ENCODE assay signal across 10 mouse cellular contexts in genomic region chr7:45083300-45083890, GRCm38 (mm10). TPM values are rescaled to one million over a fixed set of nuclear protein-coding genes. Genes with fewer than 3 reads are reported as not detected.
DNase-seq lines count a peak whose midpoint lies in the region; ATAC-seq and TF ChIP-seq lines count a peak whose summit lies in the region.
"Had no signal": no experiment of that assay in that cellular context is flagged by ENCODE, and none has a peak within 500 bp of the region (broad histone marks: within the 10 kb centered on the region; RNA-seq: fewer than 3 reads in every experiment).

No protein-coding gene starts in this region.

- WGBS in heart, adult 2 months = 76% methylated on average over 22 of the region's 22 CpGs
- WGBS in small intestine, adult 2 months = 74% methylated on average over 22 of the region's 22 CpGs
- 80% methylated on average over 22 of the region's 22 CpGs for WGBS in cerebellum, adult 2 months

- no peaks in the 10 kb centered on the region for H3K27me3 ChIP-seq in heart, adult 2 months (ENCODE audit: control insufficient read depth, insufficient read depth, low read length)
- H3K27me3 ChIP-seq in megakaryocyte, embryonic 14.5 days (replicated peaks) = peaks cover 32% of the 10 kb centered on the region
- H3K27me3 ChIP-seq in small intestine, adult 2 months (ENCODE audit: control insufficient read depth, insufficient read depth, low read length) = no peaks in the 10 kb centered on the region
- no peaks in the 10 kb centered on the region for H3K27me3 ChIP-seq in cerebellum, adult 2 months (ENCODE audit: control insufficient read depth, insufficient read depth, low read length)

- no peaks in the 10 kb centered on the region for H3K36me3 ChIP-seq in heart, adult 2 months (ENCODE audit: control insufficient read depth, insufficient read depth, low read length)
- H3K36me3 ChIP-seq in megakaryocyte, embryonic 14.5 days (replicated peaks; ENCODE audit: low read length) = peaks cover 14% of the 10 kb centered on the region
- H3K36me3 ChIP-seq in small intestine, adult 2 months (ENCODE audit: control insufficient read depth, insufficient read depth, low read length) = no peaks in the 10 kb centered on the region

- peaks cover 14% of the 10 kb centered on the region for H3K9me3 ChIP-seq in megakaryocyte, embryonic 14.5 days

- no peak for TF ChIP-seq EP300 in heart, adult 2 months (IDR thresholded peaks at IDR 0.05; ENCODE audit: insufficient read depth, low read depth, low read length)

- no peak for DNase-seq in heart, adult 2 months
- DNase-seq in heart, postnatal 10 days = no peak
- DNase-seq in cerebellum, adult 2 months = no peak
- DNase-seq: adrenal gland, adult 2 months; gastrocnemius, postnatal 25 days had no signal

- no peak overlapping the region for H3K9ac ChIP-seq in heart, adult 2 months (ENCODE audit: low read depth, low read length)

- H3K4me3 ChIP-seq in heart, adult 2 months = no peak overlapping the region
- peak overlapping the region; percentile 87 for H3K4me3 ChIP-seq in megakaryocyte, embryonic 14.5 days (replicated peaks)
- H3K4me3 ChIP-seq in small intestine, adult 2 months (ENCODE audit: low read depth, low read length) = peak overlapping the region; percentile 32
- H3K4me3 ChIP-seq in cerebellum, adult 2 months (replicated peaks; ENCODE audit: insufficient read depth, low read depth, low read length) = no peak overlapping the region

- intact Hi-C loops in heart, adult 2 months (cut with DNase I) = loop anchor here (2.0 kb wide), 1 partner anchor 19 kb away; the partner anchor contains the start of gene Fcgrt
- intact Hi-C loops in heart, postnatal 10 days (cut with DNase I) = loop anchor here (5.0 kb wide), 2 partner anchors 39 to 214 kb away; partner anchors contain the start of gene Rps11

- no peaks in the 10 kb centered on the region for H3K79me2 ChIP-seq in heart, adult 2 months (replicated peaks; ENCODE audit: control insufficient read depth, insufficient read depth, low read length)

- no peak for TF ChIP-seq CTCF in heart, adult 2 months (IDR thresholded peaks at IDR 0.05)
- TF ChIP-seq CTCF in small intestine, adult 2 months (IDR thresholded peaks at IDR 0.05; ENCODE audit: extremely low read depth, insufficient read length, insufficient replicate concordance, low read depth, low read length) = no peak
- TF ChIP-seq CTCF in cerebellum, adult 2 months (IDR thresholded peaks at IDR 0.05; ENCODE audit: borderline replicate concordance, insufficient read depth, low read depth, low read length) = no peak

- peaks cover 6% of the 10 kb centered on the region for H3K4me1 ChIP-seq in heart, adult 2 months (ENCODE audit: control insufficient read depth, insufficient read depth, low read length)
- H3K4me1 ChIP-seq in megakaryocyte, embryonic 14.5 days = peaks cover 75% of the 10 kb centered on the region
- peaks cover 8% of the 10 kb centered on the region for H3K4me1 ChIP-seq in small intestine, adult 2 months (ENCODE audit: control insufficient read depth, insufficient read depth, insufficient read length, low read length)
- H3K4me1 ChIP-seq in cerebellum, adult 2 months (ENCODE audit: control insufficient read depth, insufficient read depth, low read length) = no peaks in the 10 kb centered on the region

- H3K27ac ChIP-seq in heart, adult 2 months = peak overlapping the region; percentile 83
- peak overlapping the region; percentile 55 for H3K27ac ChIP-seq in small intestine, adult 2 months (ENCODE audit: insufficient read depth, low read depth, low read length)
- no peak overlapping the region for H3K27ac ChIP-seq in cerebellum, adult 2 months (ENCODE audit: insufficient read depth, low read length)

- ATAC-seq in megakaryocyte, adult 5-6 weeks (ENCODE audit: poor library complexity, severe bottlenecking) = no peak
- ATAC-seq in inflammation-experienced regulatory T-cells, adult 6 months = peak; percentile 36
- no peak for ATAC-seq in granulocyte monocyte progenitor cell, adult 5-6 weeks (replicated peaks; ENCODE audit: poor library complexity, severe bottlenecking)

- TF ChIP-seq POLR2A in heart, adult 2 months (IDR thresholded peaks at IDR 0.05; ENCODE audit: insufficient read depth, low read depth, low read length) = no peak
- no peak for TF ChIP-seq POLR2A in small intestine, adult 2 months (IDR thresholded peaks at IDR 0.05; ENCODE audit: low read depth, low read length)
- TF ChIP-seq POLR2A in cerebellum, adult 2 months (IDR thresholded peaks at IDR 0.05; ENCODE audit: borderline replicate concordance, insufficient read depth, low read length) = no peak

RNA-seq across cellular contexts. Expression of gene Rcn3, which starts 8.6 kb away (rescaled TPM):
- 10 to 100 TPM; 24.6 to 27.9 TPM for total RNA-seq in heart, adult 2 months (2021)
- polyA plus RNA-seq in heart, adult 2 months (2012; rRNA removed) = 52.2 and 64.5 TPM in 2 replicates
- total RNA-seq in heart, postnatal 10 days (2021) = 10 to 100 TPM; 76.5 to 83.4 TPM
- polyA plus RNA-seq in megakaryocyte, embryonic 14.5 days (2012; ENCODE audit: insufficient read depth, low replicate concordance) = 1.7 TPM in 1 of 2 replicates, not detected in the other
- total RNA-seq in megakaryocyte, adult 5-6 weeks (2015) = 4.5 and 5.8 TPM in 2 replicates
- 7.8 and 18.1 TPM in 2 replicates for total RNA-seq in megakaryocyte, adult 5-6 weeks (2017)
- 1 to 10 TPM; 1.7 to 6.5 (median 5.7) TPM for polyA plus RNA-seq in inflammation-experienced regulatory T-cells, adult 6 months (2017; shearing (Covaris generic))
- 40.0 and 49.9 TPM in 2 replicates for polyA plus RNA-seq in small intestine, adult 2 months (2012; rRNA removed)
- 7.6 and 8.6 TPM in 2 replicates for polyA plus RNA-seq in cerebellum, adult 2 months (2012; rRNA removed)
- 2.2 and 11.6 TPM in 2 replicates for total RNA-seq in granulocyte monocyte progenitor cell, adult 5-6 weeks (2014; fragmentation: Nextera tagmentation)
- 4.1 and 7.0 TPM in 2 replicates for total RNA-seq in granulocyte monocyte progenitor cell, adult 5-6 weeks (2017)

RNA-seq across cellular contexts. Expression of gene Fcgrt, which starts 20.3 kb away (rescaled TPM):
- 10 to 100 TPM; 60.3 to 67.5 TPM for total RNA-seq in heart, adult 2 months (2021)
- 82.8 and 100 TPM in 2 replicates for polyA plus RNA-seq in heart, adult 2 months (2012; rRNA removed)
- total RNA-seq in heart, postnatal 10 days (2021) = 10 to 100 TPM; 65.4 to 69.2 TPM
- 28.9 and 70.0 TPM in 2 replicates for polyA plus RNA-seq in megakaryocyte, embryonic 14.5 days (2012; ENCODE audit: insufficient read depth, low replicate concordance)
- total RNA-seq in megakaryocyte, adult 5-6 weeks (2015) = 22.0 and 22.5 TPM in 2 replicates
- 64.1 and 69.0 TPM in 2 replicates for total RNA-seq in megakaryocyte, adult 5-6 weeks (2017)
- 1 to 10 TPM in 2 of 3 experiments, under 1 TPM in 1; 0.81 to 3.0 (median 1.8) TPM for polyA plus RNA-seq in inflammation-experienced regulatory T-cells, adult 6 months (2017; shearing (Covaris generic))
- polyA plus RNA-seq in small intestine, adult 2 months (2012; rRNA removed) = 47.9 and 78.3 TPM in 2 replicates
- polyA plus RNA-seq in cerebellum, adult 2 months (2012; rRNA removed) = 32.1 and 33.7 TPM in 2 replicates
- 2.1 and 3.8 TPM in 2 replicates for total RNA-seq in granulocyte monocyte progenitor cell, adult 5-6 weeks (2014; fragmentation: Nextera tagmentation)
- total RNA-seq in granulocyte monocyte progenitor cell, adult 5-6 weeks (2017) = 2.7 and 3.6 TPM in 2 replicates

RNA-seq across cellular contexts. Expression of gene Prrg2, which starts 20.9 kb away (rescaled TPM):
- 1 to 10 TPM; 5.5 to 6.2 TPM for total RNA-seq in heart, adult 2 months (2021)
- polyA plus RNA-seq in heart, adult 2 months (2012; rRNA removed) = 19.8 and 23.6 TPM in 2 replicates
- total RNA-seq in heart, postnatal 10 days (2021) = 10 to 100 TPM; 10.9 to 11.3 TPM
- 91.5 and 106 TPM in 2 replicates for polyA plus RNA-seq in megakaryocyte, embryonic 14.5 days (2012; ENCODE audit: insufficient read depth, low replicate concordance)
- total RNA-seq in megakaryocyte, adult 5-6 weeks (2015) = 6.6 and 8.9 TPM in 2 replicates
- 5.4 TPM in 2 replicates for total RNA-seq in megakaryocyte, adult 5-6 weeks (2017)
- polyA plus RNA-seq in inflammation-experienced regulatory T-cells, adult 6 months (2017; shearing (Covaris generic)) = 1 to 10 TPM; 2.0 to 2.3 (median 2.1) TPM
- polyA plus RNA-seq in small intestine, adult 2 months (2012; rRNA removed) = 81.7 and 172 TPM in 2 replicates
- 23.3 and 23.7 TPM in 2 replicates for polyA plus RNA-seq in cerebellum, adult 2 months (2012; rRNA removed)
- 6.8 and 9.4 TPM in 2 replicates for total RNA-seq in granulocyte monocyte progenitor cell, adult 5-6 weeks (2014; fragmentation: Nextera tagmentation)
- total RNA-seq in granulocyte monocyte progenitor cell, adult 5-6 weeks (2017) = 4.8 and 5.3 TPM in 2 replicates

RNA-seq across cellular contexts. Expression of gene Nosip, which starts 21.2 kb away (rescaled TPM):
- total RNA-seq in heart, adult 2 months (2021) = 10 to 100 TPM; 27.0 to 29.3 TPM
- 41.7 and 43.6 TPM in 2 replicates for polyA plus RNA-seq in heart, adult 2 months (2012; rRNA removed)
- 10 to 100 TPM; 33.9 to 35.9 TPM for total RNA-seq in heart, postnatal 10 days (2021)
- 150 and 186 TPM in 2 replicates for polyA plus RNA-seq in megakaryocyte, embryonic 14.5 days (2012; ENCODE audit: insufficient read depth, low replicate concordance)
- total RNA-seq in megakaryocyte, adult 5-6 weeks (2015) = 41.4 and 46.3 TPM in 2 replicates
- 54.2 and 56.8 TPM in 2 replicates for total RNA-seq in megakaryocyte, adult 5-6 weeks (2017)
- 100 to 1,000 TPM; 129 to 164 (median 158) TPM for polyA plus RNA-seq in inflammation-experienced regulatory T-cells, adult 6 months (2017; shearing (Covaris generic))
- polyA plus RNA-seq in small intestine, adult 2 months (2012; rRNA removed) = 39.3 and 92.7 TPM in 2 replicates
- polyA plus RNA-seq in cerebellum, adult 2 months (2012; rRNA removed) = 106 and 112 TPM in 2 replicates
- total RNA-seq in granulocyte monocyte progenitor cell, adult 5-6 weeks (2014; fragmentation: Nextera tagmentation) = 42.2 and 57.2 TPM in 2 replicates
- total RNA-seq in granulocyte monocyte progenitor cell, adult 5-6 weeks (2017) = 49.4 and 63.1 TPM in 2 replicates

RNA-seq across cellular contexts. Expression of gene Prr12, which starts 30.7 kb away (rescaled TPM):
- total RNA-seq in heart, adult 2 months (2021) = 10 to 100 TPM; 22.4 to 23.0 TPM
- polyA plus RNA-seq in heart, adult 2 months (2012; rRNA removed) = 4.9 and 7.1 TPM in 2 replicates
- total RNA-seq in heart, postnatal 10 days (2021) = 10 to 100 TPM; 28.8 to 35.7 TPM
- polyA plus RNA-seq in megakaryocyte, embryonic 14.5 days (2012; ENCODE audit: insufficient read depth, low replicate concordance) = 63.6 and 73.6 TPM in 2 replicates
- 15.4 and 16.3 TPM in 2 replicates for total RNA-seq in megakaryocyte, adult 5-6 weeks (2015)
- total RNA-seq in megakaryocyte, adult 5-6 weeks (2017) = 1.9 and 3.0 TPM in 2 replicates
- 10 to 100 TPM in 1 of 3 experiments, 1 to 10 TPM in 2; 5.0 to 12.9 (median 9.8) TPM for polyA plus RNA-seq in inflammation-experienced regulatory T-cells, adult 6 months (2017; shearing (Covaris generic))
- 8.1 and 13.2 TPM in 2 replicates for polyA plus RNA-seq in small intestine, adult 2 months (2012; rRNA removed)
- 22.6 and 23.3 TPM in 2 replicates for polyA plus RNA-seq in cerebellum, adult 2 months (2012; rRNA removed)
- 21.1 and 29.6 TPM in 2 replicates for total RNA-seq in granulocyte monocyte progenitor cell, adult 5-6 weeks (2014; fragmentation: Nextera tagmentation)
- 1.7 and 4.1 TPM in 2 replicates for total RNA-seq in granulocyte monocyte progenitor cell, adult 5-6 weeks (2017)

Comparison
In these comparisons a context has a peak if more than half of its experiments do, and no peak if none do; other contexts are left out.
1. H3K4me3 ChIP-seq: peak in megakaryocyte, embryonic 14.5 days (single experiment) and small intestine, adult 2 months (single experiment); none in heart, adult 2 months (single experiment) and cerebellum, adult 2 months (single experiment).